Mouse (Mus musculus) adrenal gland, adult (tissue): ENCODE measurements around the gene Tssk4.

ENCODE experiments used
- DNase-seq, 2 experiments: peaks; one replicate each; pipeline ENCODE4 v3.0.0; 2022 to 2023; ENCODE audit warnings: low spot score in 1 of 2; ENCODE audit not compliant: inconsistent age in 2 of 2

Gene Tssk4

GRCm38 (mm10) chr14:55642679-55643059, 7.3 kb upstream of the Tssk4 start:
- DNase-seq: no peak

DNA sequence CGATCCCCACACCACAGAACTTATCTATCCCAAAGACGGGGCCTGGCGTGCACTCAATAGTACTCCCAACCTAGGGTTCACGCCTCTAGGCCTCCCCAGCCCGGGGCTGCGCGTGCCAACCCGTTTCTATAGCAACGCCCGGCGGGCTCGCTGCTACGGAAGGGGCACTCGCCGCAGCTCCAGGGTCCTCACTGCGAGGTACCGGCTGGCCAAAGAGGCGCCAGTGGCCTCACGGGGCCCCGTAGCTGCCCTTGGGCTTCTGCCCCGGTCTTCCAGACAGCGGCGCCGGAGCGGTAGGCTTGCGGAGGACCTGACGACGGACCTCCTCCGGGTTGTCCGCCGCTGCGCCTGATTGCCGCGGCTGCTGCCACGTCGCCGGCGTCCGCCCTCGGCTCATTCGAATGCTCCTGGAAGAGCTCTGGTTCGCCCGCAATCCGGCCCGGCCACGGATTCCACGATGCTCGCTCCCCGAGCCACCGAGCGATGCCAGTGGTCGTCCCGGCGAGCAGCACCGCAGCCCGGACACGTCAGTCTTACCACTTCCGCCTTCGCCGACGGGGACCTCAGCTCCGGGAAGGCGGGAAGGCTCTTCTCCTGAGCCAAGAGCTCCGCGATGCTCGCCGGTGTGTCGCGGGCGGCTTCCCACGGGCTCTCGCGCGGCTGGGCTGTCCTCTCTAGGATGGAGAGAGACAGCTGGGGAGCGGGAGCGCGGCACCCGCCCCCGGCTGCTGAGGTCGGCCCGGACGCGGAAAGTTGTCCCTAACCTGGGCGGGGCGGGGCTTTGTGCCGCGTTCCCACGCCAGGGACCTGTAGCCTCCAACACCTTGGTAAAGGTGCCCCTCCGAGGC, 6.7 kb upstream of the Tssk4 start, which contains the start of gene Tm9sf1:
Tm9sf1 (minus strand) TSS at position 747 of the 848 bp plus-strand sequence.
- peak; percentile 92 to 98 for DNase-seq

DNA sequence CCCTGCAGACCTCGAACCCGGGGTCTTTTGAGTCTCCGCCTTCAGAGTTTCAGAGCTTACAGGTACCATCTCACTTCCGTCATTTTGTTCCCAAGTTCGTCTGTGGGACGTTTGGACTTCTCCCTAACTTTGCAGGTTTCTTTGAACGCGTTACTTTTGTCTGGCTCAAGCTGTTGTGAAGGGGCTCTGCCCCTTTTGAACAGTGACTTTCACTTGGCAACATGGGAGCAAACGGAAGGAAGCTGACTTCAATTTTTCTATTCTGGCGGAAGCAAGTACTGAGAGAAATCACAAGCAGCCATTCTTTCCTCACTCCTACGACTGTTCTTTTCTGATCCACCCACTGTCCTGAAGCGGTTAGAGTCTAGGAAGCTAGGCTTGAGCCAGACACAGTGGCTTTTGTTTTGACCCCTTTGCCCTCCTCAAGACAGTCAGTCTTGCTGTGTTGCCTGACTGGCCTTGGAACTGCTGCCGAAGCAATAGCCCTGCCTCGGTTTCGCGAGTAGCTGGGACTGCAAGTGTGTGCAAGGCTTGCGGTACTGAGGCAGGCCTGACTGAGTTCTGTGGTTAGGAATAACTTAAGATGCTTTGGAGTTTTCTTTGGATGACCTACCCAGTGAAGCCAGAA, 5.6 kb upstream of the Tssk4 start:
- peak in 1 of 2 experiments; percentile 69 for DNase-seq

DNA sequence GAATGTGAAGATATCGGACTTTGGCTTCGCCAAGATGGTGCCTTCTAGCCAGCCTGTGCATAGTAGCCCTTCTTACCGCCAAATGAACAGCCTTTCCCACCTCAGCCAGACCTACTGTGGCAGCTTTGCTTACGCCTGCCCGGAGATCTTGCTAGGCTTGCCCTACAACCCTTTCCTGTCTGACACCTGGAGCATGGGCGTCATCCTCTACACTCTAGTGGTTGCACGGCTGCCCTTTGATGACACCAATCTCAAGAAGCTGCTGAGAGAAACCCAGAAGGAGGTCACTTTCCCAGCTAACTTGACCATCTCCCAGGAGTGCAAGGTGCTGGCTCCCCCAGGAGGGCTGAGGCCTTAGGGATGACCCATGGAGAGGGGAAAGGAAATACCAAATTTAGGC, 1.5 kb downstream of the Tssk4 start:
- no peak for DNase-seq

DNA sequence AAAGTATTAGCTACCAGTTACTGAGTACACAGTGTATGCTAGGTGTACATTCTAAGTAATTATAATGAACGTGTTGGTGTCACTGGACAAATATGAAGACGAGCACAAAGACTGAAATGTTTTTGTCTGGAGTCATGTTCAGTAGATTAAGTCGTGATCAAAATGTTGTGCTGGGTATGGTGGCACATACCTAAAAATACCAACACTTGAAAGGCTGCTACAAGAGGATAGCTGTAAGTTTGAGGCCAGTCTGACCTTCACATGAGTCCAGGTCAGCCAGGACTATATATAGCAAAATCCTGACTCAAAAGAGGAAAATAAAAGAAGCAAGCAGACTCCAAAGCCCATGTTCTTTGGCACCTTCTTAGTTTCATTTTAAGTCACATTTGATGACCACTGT, 7.0 kb downstream of the Tssk4 start:
- DNase-seq: no peak

DNA sequence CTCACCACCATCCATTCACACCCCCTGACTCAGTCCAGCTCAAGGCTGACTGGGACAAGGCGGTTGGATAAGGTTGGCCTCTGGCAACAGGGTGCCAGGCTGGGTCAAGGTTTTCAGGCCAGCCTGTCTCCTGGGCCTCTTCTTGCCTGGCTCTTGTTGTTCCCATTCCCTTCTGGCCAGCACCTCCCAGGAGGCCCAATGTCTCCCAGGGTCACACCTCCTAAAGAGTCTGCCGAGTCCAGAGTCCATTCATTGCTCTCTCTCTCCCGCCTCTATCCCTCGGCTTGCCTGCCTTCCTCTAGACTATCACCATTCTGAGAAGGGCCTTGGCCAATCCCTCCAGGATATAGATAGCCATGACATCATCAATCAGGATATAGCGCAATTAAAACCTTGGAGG, 8.0 kb downstream of the Tssk4 start:
- peak; percentile 83 to 90 for DNase-seq

DNA sequence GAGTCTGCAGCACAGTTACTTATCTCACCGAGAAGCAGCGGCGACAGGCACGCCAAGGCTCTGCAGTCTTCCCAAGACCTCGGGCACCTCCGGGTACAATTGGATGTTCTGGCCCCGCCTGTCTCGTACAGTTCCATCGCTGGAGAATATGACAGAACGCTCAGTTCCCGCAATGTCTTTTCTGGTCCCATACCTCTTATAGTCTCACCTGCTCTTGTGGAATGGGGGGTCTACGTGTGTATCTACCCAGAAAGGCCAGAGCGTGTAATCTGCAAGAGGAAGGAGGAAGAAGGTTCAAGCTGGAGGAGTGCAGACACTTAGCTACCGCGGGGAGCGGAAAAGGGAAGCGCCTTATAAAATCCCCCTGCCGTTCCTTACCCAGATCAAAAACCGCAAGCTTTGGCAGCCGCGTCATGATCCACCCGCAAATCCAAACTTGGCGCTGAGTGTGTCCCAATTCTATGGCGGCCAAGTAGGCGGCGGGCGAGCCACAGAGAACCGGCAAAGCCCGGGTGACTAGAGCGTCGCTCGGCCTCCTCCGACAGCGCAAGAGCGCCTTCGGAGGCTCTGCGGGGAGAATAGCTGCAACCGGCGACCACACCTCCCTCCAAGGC, 10.1 kb downstream of the Tssk4 start, which contains the start of gene Mdp1:
Mdp1 (minus strand) TSS at position 549 of the 614 bp plus-strand sequence.
- peak; percentile 85 to 92 for DNase-seq

- DNase-seq: no peak
These were observed 10.7 kb downstream of the Tssk4 start for GRCm38 (mm10) chr14:55660636-55661035.

DNA sequence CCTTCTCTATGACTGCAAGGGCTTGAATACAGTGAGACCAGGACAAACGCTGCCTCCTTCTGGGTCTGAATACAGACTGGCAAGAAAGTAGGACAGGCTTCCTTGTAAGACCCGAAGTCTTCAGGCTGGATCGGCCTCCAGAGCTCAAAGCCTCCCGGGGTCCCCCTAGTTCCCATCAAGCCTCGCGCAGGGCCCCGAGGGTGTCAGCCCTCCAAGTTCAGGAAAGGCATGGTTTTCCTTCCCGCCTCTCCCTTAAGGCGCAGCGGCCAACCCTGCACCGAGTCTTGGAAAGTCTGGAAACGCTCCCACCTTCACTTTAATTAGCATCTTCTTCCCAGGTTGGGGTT, 21.5 kb downstream of the Tssk4 start:
- no peak for DNase-seq

DNA sequence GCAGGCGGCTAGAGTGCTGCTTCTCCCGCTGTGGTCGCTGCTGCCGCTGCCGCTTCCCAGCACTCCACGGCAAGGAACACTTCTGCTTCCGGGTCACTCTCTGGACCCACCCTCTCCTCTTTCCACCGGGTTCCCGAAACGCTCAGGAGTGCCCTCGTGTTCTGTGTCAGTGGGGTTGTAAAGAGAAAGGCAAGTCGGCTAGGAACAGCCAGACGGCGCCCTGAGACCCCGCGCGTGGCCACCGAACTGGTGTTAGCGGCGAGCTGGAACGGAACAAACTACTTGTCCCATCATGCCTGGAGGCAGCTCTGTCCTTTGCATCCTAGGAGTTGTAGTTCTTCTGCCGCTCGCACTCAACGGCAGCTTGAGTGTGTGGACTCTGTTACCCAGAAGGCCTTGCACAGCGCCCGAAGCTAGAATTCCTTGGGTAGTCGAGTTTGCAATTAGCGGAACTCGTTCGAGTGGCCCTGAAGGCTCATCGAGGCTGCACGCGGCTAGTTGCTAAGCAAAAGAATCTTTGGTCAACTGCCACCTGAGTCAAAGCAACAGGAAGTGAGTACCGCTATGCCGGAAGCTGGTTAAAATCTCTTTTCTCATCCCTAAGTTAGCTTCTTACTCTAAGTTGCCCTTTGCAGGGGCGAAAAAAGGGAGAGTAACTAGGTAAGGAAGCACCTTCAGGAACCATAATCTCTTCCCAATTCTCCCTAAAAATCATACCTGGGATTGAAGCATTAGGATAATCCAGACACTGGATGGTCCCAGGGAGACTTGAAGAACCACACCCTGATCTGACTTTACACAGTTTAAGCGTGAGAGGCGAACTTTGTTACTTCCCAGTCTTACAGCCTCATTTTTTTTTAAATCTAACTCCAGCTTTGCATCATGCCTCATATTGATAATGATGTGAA, 22.1 kb downstream of the Tssk4 start, which contains the start of the genes Gmpr2 and Nedd8:
Gmpr2 (plus strand) TSS at position 109 of the 908 bp plus-strand sequence.
Nedd8 (minus strand) TSS at position 292 of the 908 bp plus-strand sequence.
- DNase-seq: peak; percentile 93 to 99

DNA sequence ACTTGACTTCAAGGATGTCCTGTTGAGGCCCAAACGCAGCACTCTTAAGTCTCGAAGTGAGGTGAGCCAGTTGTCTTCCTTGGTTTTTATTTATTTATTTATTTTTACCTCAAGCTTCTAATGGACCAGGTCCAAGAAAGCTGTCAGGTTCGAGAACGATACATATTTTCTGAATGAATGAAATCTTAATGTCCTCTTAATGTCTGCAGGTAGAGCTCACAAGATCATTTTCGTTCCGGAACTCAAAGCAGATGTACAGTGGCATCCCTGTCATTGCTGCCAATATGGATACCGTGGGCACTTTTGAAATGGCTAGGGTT, 22.7 kb downstream of the Tssk4 start:
- no peak for DNase-seq

DNA sequence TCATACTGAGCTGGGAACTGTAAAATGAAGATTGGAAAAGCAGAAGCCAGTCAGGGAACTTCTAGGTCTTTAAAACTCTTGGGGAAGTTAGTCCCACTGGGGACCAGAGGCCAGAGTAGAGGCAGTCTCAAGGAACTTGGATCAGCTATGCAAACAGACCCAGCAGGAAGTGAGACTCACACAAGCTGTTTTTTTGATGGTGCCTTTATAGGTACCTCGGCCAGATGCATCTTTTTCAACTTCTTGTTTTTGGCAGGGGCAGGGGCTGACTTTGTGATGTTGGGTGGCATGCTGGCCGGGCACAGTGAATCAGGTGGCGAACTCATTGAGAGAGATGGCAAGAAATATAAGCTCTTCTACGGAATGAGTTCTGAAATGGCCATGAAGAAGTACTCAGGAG, 27.6 kb downstream of the Tssk4 start:
- no peak for DNase-seq

DNA sequence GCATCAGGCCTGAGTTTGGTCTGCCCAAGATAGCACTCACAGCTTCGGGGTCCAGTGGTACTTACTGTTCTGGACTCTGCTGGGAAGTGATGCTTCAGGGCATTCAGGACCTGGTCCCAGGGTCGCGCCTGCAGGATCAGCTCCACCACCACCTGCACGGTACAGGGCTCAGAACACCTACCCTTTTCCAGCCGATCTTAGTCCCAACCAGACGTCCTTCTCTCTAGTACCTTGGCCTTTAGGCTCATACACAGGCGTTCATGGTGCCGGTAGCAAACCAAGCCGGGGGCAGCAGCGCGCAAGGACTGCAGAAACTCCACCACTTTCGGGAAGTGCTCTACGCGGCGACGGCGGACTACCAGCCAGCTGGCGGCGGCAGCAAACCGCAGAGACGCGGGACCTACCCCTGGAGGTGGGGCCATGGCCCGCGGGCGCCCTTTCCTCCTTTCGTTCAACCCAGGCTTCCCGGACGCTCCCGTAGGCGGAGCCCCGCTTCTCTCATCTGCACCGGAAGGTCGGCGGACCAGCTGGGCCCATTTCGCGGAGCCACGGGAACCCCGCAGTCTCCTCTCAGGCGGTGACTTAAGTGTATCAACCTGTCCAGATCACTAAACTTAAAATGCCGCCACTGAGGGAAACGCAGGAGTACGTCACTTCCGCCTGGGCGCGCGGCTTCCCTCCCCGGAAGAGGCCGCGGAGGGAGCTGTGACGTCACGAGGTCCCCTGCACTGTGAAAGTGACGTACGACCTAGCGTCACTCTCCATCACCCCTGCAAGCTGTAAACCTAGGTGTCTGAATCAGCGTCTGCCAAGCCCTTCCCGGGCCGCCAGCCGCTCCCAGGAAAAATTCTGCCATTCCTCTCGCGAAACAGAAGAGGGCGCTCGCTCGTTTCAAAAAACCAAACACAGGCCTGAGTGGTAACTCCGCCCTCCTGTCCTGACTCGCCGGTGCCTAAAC, 31.5 kb downstream of the Tssk4 start, which contains the start of gene Tinf2:
Tinf2 (minus strand) TSS at position 661 of the 958 bp plus-strand sequence.
- DNase-seq: peak; percentile 95 to 98

DNA sequence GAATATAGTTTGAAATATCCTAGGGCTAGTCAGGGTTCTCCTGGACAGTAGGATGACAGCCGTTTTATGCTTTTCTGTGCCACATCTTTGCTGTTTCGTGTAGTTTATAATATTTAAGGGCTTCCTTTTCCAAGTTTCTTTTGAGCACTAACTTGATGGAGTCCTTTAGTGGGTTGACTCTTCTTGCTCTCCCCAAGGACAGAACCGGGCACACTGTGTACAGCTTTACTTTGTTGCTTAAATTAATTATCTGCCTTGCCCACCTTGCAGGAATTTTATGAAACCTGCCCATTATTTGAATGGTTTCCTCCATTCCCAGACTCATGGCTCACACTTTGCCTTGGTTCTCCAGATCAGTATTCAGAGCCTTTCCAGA, 32.1 kb downstream of the Tssk4 start:
- no peak for DNase-seq

GRCm38 (mm10) chr14:55689433-55689832, 39.4 kb downstream of the Tssk4 start:
- DNase-seq: no peak

- no peak for DNase-seq
These were observed 47.2 kb downstream of the Tssk4 start for GRCm38 (mm10) chr14:55697226-55697625.

DNA sequence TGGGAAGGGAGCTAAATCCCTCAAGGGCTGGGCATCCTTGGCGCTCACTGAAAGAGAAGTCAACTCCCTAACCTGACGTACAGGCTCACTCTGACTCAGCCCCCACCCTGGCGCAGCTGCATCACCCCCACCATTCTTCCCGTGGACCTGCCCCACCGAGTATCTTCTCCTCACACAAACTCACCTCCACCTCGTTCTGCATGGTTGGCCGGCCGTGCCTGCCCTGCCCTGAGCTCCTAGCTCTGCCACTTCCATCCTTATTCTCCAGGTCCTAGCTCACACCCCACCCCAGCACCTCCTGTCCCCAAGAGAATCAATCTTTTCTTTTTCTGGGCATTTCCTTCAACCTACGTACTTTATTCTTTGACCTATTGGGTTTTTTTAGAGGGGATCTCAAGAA, 51.1 kb downstream of the Tssk4 start:
- no peak for DNase-seq
